Mouse (Mus musculus): ENCODE measurements around the gene Gm20683. TPM values are rescaled to one million over a fixed set of nuclear protein-coding genes. Genes with fewer than 3 reads are reported as not detected.

Gm20683 gene
- polyA plus RNA-seq, 1 experiment from 2014 or later = 0.86 TPM

GRCm38 (mm10) chr17:25791843-25792527 is 49.6 kb downstream of the Gm20683 start:
- TF ChIP-seq CTCF (IDR thresholded peaks at IDR 0.05) (no peak), EP300 (IDR thresholded peaks at IDR 0.05) (no peak)
- ATAC-seq (peak; percentile 79), DNase-seq (ENCODE audit: low spot score) (peak; percentile 88)
- Histone ChIP-seq H3K9me3 (ENCODE audit: low read length) (no peaks in the 10 kb centered on the region), H3K27ac (ENCODE audit: low read length) (peak overlapping the region; percentile 76), H3K9ac (replicated peaks; ENCODE audit: low read depth) (peak overlapping the region; percentile 39), H3K4me1 (ENCODE audit: insufficient read depth, low read depth, low read length) (peaks cover 9% of the 10 kb centered on the region; the same call in 1 of the 2 replicates), H3K4me2 (replicated peaks; ENCODE audit: low read depth, low read length) (peak overlapping the region; percentile 94), H3K36me3 (ENCODE audit: insufficient read depth, low read length) (no peaks in the 10 kb centered on the region), H3K4me3 (ENCODE audit: low read depth, low read length) (peak overlapping the region; percentile 68), H3K27me3 (replicated peaks; ENCODE audit: insufficient read depth, low read length) (no peaks in the 10 kb centered on the region)
- 1% methylated on average over 45 of the region's 45 CpGs for WGBS

- Histone ChIP-seq H3K4me2 (replicated peaks; ENCODE audit: low read depth, low read length) (peak overlapping the region; percentile 94), H3K36me3 (ENCODE audit: insufficient read depth, low read length) (no peaks in the 10 kb centered on the region), H3K9me3 (ENCODE audit: low read length) (no peaks in the 10 kb centered on the region), H3K27me3 (replicated peaks; ENCODE audit: insufficient read depth, low read length) (no peaks in the 10 kb centered on the region), H3K4me1 (ENCODE audit: insufficient read depth, low read depth, low read length) (peaks cover 9% of the 10 kb centered on the region; the same call in 1 of the 2 replicates), H3K4me3 (ENCODE audit: low read depth, low read length) (peak overlapping the region; percentile 68), H3K9ac (replicated peaks; ENCODE audit: low read depth) (peak overlapping the region; percentile 39), H3K27ac (ENCODE audit: low read length) (no peak overlapping the region)
- TF ChIP-seq CTCF (IDR thresholded peaks at IDR 0.05) = peak; percentile 18; the same call in 1 of the 2 replicates
- no peak for TF ChIP-seq EP300 (IDR thresholded peaks at IDR 0.05)
- WGBS = 22% methylated on average over 19 of the region's 19 CpGs
- no peak for ATAC-seq
- DNase-seq (ENCODE audit: low spot score) = no peak
Measured at GRCm38 (mm10) chr17:25791320-25791842, 50.2 kb downstream of the Gm20683 start.

GRCm38 (mm10) chr17:25786781-25787504 is 54.6 kb downstream of the Gm20683 start:
- 91% methylated on average over 9 of the region's 9 CpGs for WGBS
- no peak overlapping the region for H3K9ac ChIP-seq (replicated peaks; ENCODE audit: low read depth)

GRCm38 (mm10) chr17:25786280-25786679 is 55.3 kb downstream of the Gm20683 start, which contains the start of gene Ccdc78:
Gene Ccdc78, plus strand, starts transcription at chr17:25786580.
- Histone ChIP-seq H3K36me3 (ENCODE audit: insufficient read depth, low read length) (peaks cover 7% of the 10 kb centered on the region), H3K27me3 (replicated peaks; ENCODE audit: insufficient read depth, low read length) (no peaks in the 10 kb centered on the region), H3K4me2 (replicated peaks; ENCODE audit: low read depth, low read length) (peak within 1 kb of the TSS; percentile 65), H3K4me1 (ENCODE audit: insufficient read depth, low read depth, low read length) (peaks cover 8% of the 10 kb centered on the region; the same call in 1 of the 2 replicates), H3K4me3 (ENCODE audit: low read depth, low read length) (peak within 1 kb of the TSS; percentile 54), H3K27ac (ENCODE audit: low read length) (no peak within 1 kb of the TSS), H3K9ac (replicated peaks; ENCODE audit: low read depth) (0 out of 2 replicates have a peak within 1 kb of the TSS, but pooled peaks have one; percentile 1), H3K9me3 (ENCODE audit: low read length) (no peaks in the 10 kb centered on the region)
- no peak for DNase-seq (ENCODE audit: low spot score)
- WGBS = 67% methylated on average over 3 of the region's 3 CpGs
- no peak for ATAC-seq
- no peak for TF ChIP-seq CTCF (IDR thresholded peaks at IDR 0.05)
- no peak for TF ChIP-seq EP300 (IDR thresholded peaks at IDR 0.05)

More at GRCm38 (mm10) chr17:25786781-25787504, 54.6 kb downstream of the Gm20683 start:
- no peaks in the 10 kb centered on the region for H3K9me3 ChIP-seq (ENCODE audit: low read length)
- TF ChIP-seq CTCF (IDR thresholded peaks at IDR 0.05) = no peak
- TF ChIP-seq EP300 (IDR thresholded peaks at IDR 0.05) = no peak
- no peaks in the 10 kb centered on the region for H3K27me3 ChIP-seq (replicated peaks; ENCODE audit: insufficient read depth, low read length)
- no peak overlapping the region for H3K4me2 ChIP-seq (replicated peaks; ENCODE audit: low read depth, low read length)
- no peak for DNase-seq (ENCODE audit: low spot score)
- peaks cover 8% of the 10 kb centered on the region; the same call in 1 of the 2 replicates for H3K4me1 ChIP-seq (ENCODE audit: insufficient read depth, low read depth, low read length)
- peaks cover 5% of the 10 kb centered on the region for H3K36me3 ChIP-seq (ENCODE audit: insufficient read depth, low read length)
- ATAC-seq = no peak
- H3K27ac ChIP-seq (ENCODE audit: low read length) = no peak overlapping the region
- H3K4me3 ChIP-seq (ENCODE audit: low read depth, low read length) = no peak overlapping the region

GRCm38 (mm10) chr17:25785281-25785745 is 56.2 kb downstream of the Gm20683 start, which contains the start of gene Haghl:
Gene Haghl, minus strand, starts transcription at chr17:25785673.
- Histone ChIP-seq H3K36me3 (ENCODE audit: insufficient read depth, low read length) (peaks cover 11% of the 10 kb centered on the region), H3K27me3 (replicated peaks; ENCODE audit: insufficient read depth, low read length) (no peaks in the 10 kb centered on the region), H3K9me3 (ENCODE audit: low read length) (no peaks in the 10 kb centered on the region), H3K4me3 (ENCODE audit: low read depth, low read length) (peak within 1 kb of the TSS; percentile 54), H3K4me2 (replicated peaks; ENCODE audit: low read depth, low read length) (peak within 1 kb of the TSS; percentile 65), H3K9ac (replicated peaks; ENCODE audit: low read depth) (peak within 1 kb of the TSS; percentile 1; the same call in 1 of the 2 replicates), H3K27ac (ENCODE audit: low read length) (no peak within 1 kb of the TSS), H3K4me1 (ENCODE audit: insufficient read depth, low read depth, low read length) (peaks cover 8% of the 10 kb centered on the region; the same call in 1 of the 2 replicates)
- peak; percentile 91 for ATAC-seq
- TF ChIP-seq EP300 (IDR thresholded peaks at IDR 0.05) (no peak), CTCF (IDR thresholded peaks at IDR 0.05) (peak; percentile 18)
- under 1% methylated on average over 23 of the region's 23 CpGs for WGBS
- DNase-seq (ENCODE audit: low spot score) = peak; percentile 98

Small RNAs within 50 kb of the gene (microRNA-seq; reads per million reads assigned to microRNA genes)
- gene Mir3082 = not detected

Other genes with a start within 250 kb of the Gm20683 start
- gene Gng13, start 124.6 kb downstream of the Gm20683 start, polyA plus RNA-seq (2015; fragmentation: Nextera tagmentation; extraction: Ambion mirVana) = 3.8 and 4.4 TPM in 2 replicates
- gene Chtf18, start 114.3 kb downstream of the Gm20683 start, polyA plus RNA-seq (2015; fragmentation: Nextera tagmentation; extraction: Ambion mirVana) = 1.6 and 2.6 TPM in 2 replicates
- 15.2 and 18.1 TPM in 2 replicates for gene Rpusd1, start 114.1 kb downstream of the Gm20683 start, polyA plus RNA-seq (2015; fragmentation: Nextera tagmentation; extraction: Ambion mirVana)
- 1.0 and 1.9 TPM in 2 replicates for gene Mslnl, start 105.7 kb downstream of the Gm20683 start, polyA plus RNA-seq (2015; fragmentation: Nextera tagmentation; extraction: Ambion mirVana)
- 584 and 630 TPM in 2 replicates for gene Msln, start 87.4 kb downstream of the Gm20683 start, polyA plus RNA-seq (2015; fragmentation: Nextera tagmentation; extraction: Ambion mirVana)
- 23.8 and 24.1 TPM in 2 replicates for gene Narfl, start 68.0 kb downstream of the Gm20683 start, polyA plus RNA-seq (2015; fragmentation: Nextera tagmentation; extraction: Ambion mirVana)
- 42.7 and 45.4 TPM in 2 replicates for gene Haghl, start 56.1 kb downstream of the Gm20683 start, polyA plus RNA-seq (2015; fragmentation: Nextera tagmentation; extraction: Ambion mirVana)
- 5.8 and 7.7 TPM in 2 replicates for gene Ccdc78, start 55.2 kb downstream of the Gm20683 start, polyA plus RNA-seq (2015; fragmentation: Nextera tagmentation; extraction: Ambion mirVana)
- gene Fam173a, start 48.9 kb downstream of the Gm20683 start, polyA plus RNA-seq (2015; fragmentation: Nextera tagmentation; extraction: Ambion mirVana) = 112 and 116 TPM in 2 replicates
- not detected in 2 replicates for gene AC134908.4, start 46.1 kb downstream of the Gm20683 start, polyA plus RNA-seq (2015; fragmentation: Nextera tagmentation; extraction: Ambion mirVana)
- 19.1 and 20.9 TPM in 2 replicates for gene Metrn, start 44.6 kb downstream of the Gm20683 start, polyA plus RNA-seq (2015; fragmentation: Nextera tagmentation; extraction: Ambion mirVana)
- gene Fbxl16, start 32.7 kb downstream of the Gm20683 start, polyA plus RNA-seq (2015; fragmentation: Nextera tagmentation; extraction: Ambion mirVana) = 0.43 and 0.70 TPM in 2 replicates
- gene Wdr24, start 18.1 kb downstream of the Gm20683 start, polyA plus RNA-seq (2015; fragmentation: Nextera tagmentation; extraction: Ambion mirVana) = 14.9 and 15.0 TPM in 2 replicates
- 27.3 and 28.0 TPM in 2 replicates for gene Jmjd8, start 12.9 kb downstream of the Gm20683 start, polyA plus RNA-seq (2015; fragmentation: Nextera tagmentation; extraction: Ambion mirVana)
- 196 and 198 TPM in 2 replicates for gene Stub1, start 8.4 kb downstream of the Gm20683 start, polyA plus RNA-seq (2015; fragmentation: Nextera tagmentation; extraction: Ambion mirVana)
- 1.4 and 1.7 TPM in 2 replicates for gene Rhbdl1, start 4.5 kb downstream of the Gm20683 start, polyA plus RNA-seq (2015; fragmentation: Nextera tagmentation; extraction: Ambion mirVana)
- gene Rhot2, start 3.1 kb upstream of the Gm20683 start, polyA plus RNA-seq (2015; fragmentation: Nextera tagmentation; extraction: Ambion mirVana) = 9.9 and 10.3 TPM in 2 replicates
- gene Wdr90, start 19.7 kb upstream of the Gm20683 start, polyA plus RNA-seq (2015; fragmentation: Nextera tagmentation; extraction: Ambion mirVana) = 5.6 and 5.8 TPM in 2 replicates
- gene Mcrip2, start 27.0 kb upstream of the Gm20683 start, polyA plus RNA-seq (2015; fragmentation: Nextera tagmentation; extraction: Ambion mirVana) = 16.5 and 19.5 TPM in 2 replicates
- 48.7 and 50.7 TPM in 2 replicates for gene Mettl26, start 33.3 kb upstream of the Gm20683 start, polyA plus RNA-seq (2015; fragmentation: Nextera tagmentation; extraction: Ambion mirVana)
- 0.24 and 0.26 TPM in 2 replicates for gene Wfikkn1, start 39.1 kb upstream of the Gm20683 start, polyA plus RNA-seq (2015; fragmentation: Nextera tagmentation; extraction: Ambion mirVana)
- 19.3 and 21.7 TPM in 2 replicates for gene Rab40c, start 78.0 kb upstream of the Gm20683 start, polyA plus RNA-seq (2015; fragmentation: Nextera tagmentation; extraction: Ambion mirVana)
- 36.9 and 37.5 TPM in 2 replicates for gene Pigq, start 103.2 kb upstream of the Gm20683 start, polyA plus RNA-seq (2015; fragmentation: Nextera tagmentation; extraction: Ambion mirVana)
- gene Nhlrc4, start 103.2 kb upstream of the Gm20683 start, polyA plus RNA-seq (2015; fragmentation: Nextera tagmentation; extraction: Ambion mirVana) = 4.5 and 4.9 TPM in 2 replicates
- gene A930017K11Rik, start 110.8 kb upstream of the Gm20683 start, polyA plus RNA-seq (2015; fragmentation: Nextera tagmentation; extraction: Ambion mirVana) = not detected in 2 replicates
- gene Capn15, start 144.0 kb upstream of the Gm20683 start, polyA plus RNA-seq (2015; fragmentation: Nextera tagmentation; extraction: Ambion mirVana) = 12.7 and 13.9 TPM in 2 replicates
- gene Rab11fip3, start 227.8 kb upstream of the Gm20683 start, polyA plus RNA-seq (2015; fragmentation: Nextera tagmentation; extraction: Ambion mirVana) = 7.2 and 9.3 TPM in 2 replicates
- gene Decr2, start 248.6 kb upstream of the Gm20683 start, polyA plus RNA-seq (2015; fragmentation: Nextera tagmentation; extraction: Ambion mirVana) = 18.7 and 23.8 TPM in 2 replicates

Measured in lung, postnatal 0 days (tissue).